Mouse (Mus musculus) adrenal gland, postnatal 36 days (tissue): ENCODE measurements around the gene Cnpy2. TPM values are rescaled to one million over a fixed set of nuclear protein-coding genes. Genes with fewer than 3 reads are reported as not detected.

Source experiments
- DNase-seq, 2 experiments: peaks; one replicate each; pipeline ENCODE4 v3.0.0; 2021; ENCODE audit warnings: mixed read lengths in 1 of 2
- total RNA-seq, 2 experiments: library from RNA; stranded (reverse); gene quantifications; 2 replicates each; pipeline ENCODE4 v1.2.3; 2021

Gene Cnpy2
- total RNA-seq, 2 experiments from 2014 or later = 170 to 204 TPM

DNA sequence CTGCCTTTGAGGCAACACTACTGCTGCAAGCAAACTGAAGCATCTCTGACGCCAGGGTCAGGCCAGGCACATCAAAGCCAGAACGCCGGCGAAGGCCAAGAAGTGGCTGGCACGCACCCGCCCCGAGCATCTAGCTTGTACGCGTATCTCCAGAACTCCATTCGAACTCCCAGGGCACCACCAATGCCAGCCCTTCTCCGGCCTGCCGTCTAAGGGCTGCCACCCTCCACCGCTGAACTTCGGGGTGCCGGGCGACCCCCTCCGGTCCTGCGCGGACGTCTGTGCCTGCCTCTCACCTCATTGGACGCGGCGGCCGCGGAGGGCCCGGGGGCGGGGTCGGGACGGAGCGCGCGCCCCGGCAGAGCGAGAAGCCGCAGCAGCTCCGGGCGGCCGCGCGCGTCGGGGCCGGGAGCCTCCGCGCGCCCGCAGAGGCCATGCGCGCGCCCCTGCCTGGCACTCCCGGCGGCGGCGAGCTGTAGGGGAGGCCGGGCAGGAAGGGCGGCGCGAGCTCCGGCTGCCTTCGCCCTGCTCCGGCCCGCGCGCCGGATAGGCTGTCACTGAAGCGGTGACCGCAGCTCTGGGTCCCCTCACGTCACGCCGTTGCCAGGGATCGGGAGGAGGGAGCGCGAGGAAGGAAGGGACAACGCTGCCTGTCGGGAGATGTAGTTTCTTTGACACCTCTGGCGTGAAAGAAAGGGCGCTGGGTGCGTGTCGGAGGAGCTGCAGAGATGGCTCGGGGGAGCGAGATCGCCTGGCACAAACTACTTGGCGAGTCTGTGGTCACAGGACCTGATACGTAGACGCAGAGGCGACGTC, 46.4 kb downstream of the Cnpy2 start, which contains the start of gene Coq10a:
Coq10a (minus strand) TSS at position 596 of the 816 bp plus-strand sequence.
- DNase-seq = peak; percentile 93 to 96

DNA sequence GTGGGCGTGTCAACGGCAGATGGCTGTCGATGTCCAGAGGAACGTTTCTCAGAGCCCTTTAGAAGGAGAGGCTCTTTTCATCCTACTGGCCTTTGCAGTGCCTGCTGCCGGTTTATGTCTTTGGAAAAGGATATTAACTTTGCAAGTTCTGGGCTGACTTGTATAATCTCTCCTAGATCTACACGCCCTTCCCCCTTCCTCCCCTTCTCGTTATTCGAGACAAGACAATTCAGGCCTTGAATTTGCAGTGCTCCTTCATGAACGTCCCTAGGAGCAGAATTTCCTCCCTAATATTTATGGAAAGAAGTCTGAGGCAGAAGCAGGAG, 46.9 kb downstream of the Cnpy2 start:
- DNase-seq = no peak

DNA sequence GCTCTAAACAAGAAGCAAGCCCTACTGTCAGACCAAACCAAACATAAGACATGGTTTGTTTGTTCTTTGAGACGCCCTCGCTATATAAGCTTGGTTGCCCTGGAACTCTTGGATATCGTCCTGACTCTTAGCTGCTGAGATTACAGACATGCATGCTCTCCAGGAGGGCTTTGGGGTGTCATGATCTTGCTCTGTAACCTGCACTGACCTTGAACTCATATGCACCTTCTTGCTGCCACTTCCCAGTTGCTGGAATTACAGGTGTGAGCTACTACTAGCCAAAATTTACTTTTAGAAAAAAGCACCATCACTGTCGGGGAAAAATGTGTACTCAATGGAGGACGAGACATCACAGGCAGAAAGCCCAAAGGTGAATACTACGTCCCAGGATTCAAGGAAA, 47.3 kb downstream of the Cnpy2 start:
- DNase-seq = no peak

DNA sequence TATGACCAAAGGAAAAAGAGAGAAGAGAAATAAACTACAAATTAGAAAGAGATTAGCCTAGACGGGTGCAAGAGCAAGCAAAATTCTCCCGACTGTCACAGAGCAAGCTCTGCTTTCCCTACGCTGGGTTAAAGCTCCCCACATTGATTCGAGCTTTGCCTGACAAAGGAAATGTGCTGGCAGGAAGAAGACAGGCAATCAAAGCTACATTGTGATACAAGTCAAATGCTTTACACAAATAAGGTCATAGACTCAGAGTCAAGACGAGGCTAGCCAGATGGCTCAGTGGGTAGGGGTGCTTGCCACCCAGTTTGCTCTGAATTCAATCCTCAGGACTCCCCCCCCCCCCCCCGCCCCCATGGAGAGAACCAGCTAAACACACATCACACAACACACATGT, 47.8 kb downstream of the Cnpy2 start:
- no peak for DNase-seq

DNA sequence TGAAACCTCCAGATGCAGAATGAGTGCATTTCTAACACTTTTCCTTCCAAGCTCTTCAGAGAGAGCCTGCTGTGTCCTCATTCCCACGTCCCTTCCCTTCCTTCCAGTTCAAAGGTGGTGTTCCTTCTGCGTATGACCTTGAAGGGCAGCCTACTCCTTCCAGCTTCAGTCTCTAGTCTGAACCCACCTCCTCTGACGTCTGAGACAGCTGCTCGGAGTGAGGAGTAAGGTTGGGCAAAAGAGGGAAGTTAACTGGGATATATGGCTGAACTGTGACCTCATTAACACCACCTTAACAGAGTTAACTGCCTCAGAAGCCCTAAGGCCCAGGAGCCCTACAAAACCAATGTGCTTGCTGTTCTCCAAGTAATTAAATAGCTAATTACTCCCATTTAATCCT, 48.3 kb downstream of the Cnpy2 start:
- DNase-seq = no peak

DNA sequence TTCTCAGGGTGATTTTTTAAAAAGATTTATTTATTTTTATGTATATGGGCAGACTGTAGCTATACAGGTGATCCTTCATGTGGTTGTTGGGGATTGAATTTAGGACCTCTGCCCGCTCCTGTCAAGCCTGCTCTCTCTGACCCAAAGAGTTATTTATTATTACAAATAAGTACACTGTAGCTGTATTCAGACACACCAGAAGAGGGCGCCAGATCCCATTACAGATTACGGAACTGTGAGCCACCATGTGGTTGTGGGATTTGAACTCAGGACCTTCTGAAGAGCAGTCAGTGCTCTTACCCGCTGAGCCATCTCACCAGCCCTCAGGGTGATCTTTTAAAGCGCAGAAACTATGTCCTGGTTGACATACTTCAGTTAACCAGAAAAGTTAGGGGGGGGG, 49.9 kb downstream of the Cnpy2 start:
- no peak for DNase-seq

DNA sequence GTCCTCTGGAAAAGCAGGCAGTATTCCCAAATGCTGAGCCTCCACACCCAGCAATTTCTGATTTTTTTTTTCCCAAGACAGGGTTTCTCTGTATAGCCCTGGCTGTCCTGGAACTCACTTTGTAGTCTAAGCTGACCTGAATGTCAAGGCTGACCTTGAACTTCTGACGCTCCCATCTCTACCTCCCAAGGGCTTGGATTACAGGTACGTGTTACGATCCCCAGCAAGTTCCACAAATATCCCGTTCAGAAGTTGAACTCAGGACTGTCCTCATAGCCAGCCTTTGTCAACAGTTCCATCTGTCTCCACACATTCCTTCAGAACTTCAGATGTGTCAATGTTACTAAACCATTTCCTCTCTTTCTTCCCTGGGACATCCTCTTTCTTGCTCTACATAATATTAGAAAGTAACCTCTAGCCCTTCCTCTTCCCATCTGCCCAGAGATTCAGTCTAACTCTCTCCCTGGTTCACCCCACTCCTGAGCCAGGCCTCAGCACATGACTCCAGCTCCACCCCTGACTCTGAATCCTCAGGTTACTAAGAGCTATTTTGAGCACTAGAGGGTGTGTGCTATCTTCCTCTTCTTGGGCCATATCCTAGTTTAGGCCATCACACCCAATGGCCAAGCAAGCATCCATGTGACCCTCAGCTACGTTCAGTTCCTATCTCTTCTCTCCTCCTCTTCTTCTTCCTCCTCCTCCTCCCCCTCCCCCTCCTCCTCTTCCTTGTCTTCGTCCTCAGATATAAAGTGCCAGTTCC, 50.9 kb downstream of the Cnpy2 start:
- DNase-seq = no peak

DNA sequence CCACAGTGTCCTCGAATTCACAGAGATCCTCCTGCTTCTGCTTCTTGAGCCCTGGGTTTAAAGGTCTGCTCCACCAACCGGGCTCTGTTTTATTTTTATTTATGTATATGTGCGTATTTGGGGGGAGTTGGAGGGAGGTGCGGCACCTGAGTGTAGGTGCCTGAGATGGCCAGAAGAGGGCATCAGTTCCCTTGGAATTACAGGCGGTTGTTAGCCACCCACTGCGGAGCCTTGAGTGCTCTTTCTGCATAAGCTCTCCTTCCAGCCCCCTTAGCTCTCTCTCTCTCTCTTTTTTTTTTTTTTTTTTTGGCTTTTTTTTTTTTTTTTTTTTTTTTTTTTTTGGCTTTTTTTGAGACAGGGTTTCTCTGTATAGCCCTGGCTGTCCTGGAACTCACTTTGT, 52.1 kb downstream of the Cnpy2 start:
- DNase-seq = peak in 1 of 2 experiments; percentile 19

DNA sequence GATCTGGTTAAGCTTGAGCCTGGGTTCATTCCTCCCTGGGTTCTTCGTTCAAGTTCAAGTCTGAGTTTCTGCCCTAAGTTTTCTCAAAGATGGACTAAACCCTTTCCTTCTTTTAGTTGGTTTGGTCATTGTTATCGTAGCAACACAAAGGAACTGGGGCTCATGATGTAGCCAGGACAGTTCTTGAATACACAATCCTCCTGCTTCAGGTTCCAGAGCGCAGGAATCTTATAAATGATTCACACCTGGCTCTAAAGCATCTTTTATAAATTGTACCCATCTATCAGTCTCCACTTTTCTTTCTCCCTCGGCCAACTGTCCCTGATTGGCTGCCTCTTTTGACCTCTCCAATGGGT, 53.8 kb downstream of the Cnpy2 start:
- no peak for DNase-seq

DNA sequence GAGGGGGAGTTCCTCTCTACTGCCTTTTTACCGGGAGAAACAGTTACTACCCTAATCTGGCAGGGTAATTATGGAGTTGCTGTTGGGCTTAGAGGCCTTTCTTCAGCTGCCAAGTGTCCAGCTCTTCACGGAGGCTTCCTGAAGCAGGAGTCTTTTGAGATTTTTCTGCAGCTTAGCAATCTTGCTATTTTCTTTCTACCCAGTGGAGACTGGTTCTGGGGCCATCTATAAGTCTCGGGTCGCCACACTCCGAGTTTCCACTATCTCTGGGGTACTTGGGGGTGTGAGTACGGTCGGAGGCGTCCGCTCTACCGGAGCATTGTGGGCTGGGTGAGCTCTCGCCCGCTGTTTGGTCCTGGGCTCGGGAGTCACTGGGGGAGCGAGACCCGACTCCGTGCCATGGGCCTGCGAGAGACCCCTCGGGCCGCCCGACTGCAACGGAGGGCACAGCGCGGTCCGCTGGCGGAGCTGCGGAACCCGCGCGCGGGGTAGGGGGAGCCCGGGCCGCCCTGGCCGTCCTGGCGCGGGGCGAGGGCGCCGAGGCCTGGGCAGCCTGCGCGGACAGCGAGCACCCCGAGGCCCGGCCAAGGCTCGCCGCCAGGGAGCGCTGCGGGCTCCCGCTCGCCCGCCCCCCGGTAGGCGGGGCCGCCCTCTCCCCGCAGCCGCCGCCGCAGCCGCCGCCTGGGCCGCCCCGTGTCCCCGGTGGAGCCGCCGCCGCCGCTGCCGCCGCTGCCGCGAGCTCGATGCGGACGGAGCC, 54.4 kb downstream of the Cnpy2 start, which contains the start of gene Ankrd52:
Ankrd52 (plus strand) TSS at position 661 of the 757 bp plus-strand sequence.
- peak; percentile 92 to 96 for DNase-seq

Other genes starting within 250 kb of the Cnpy2 start
- 1,000 to 10,000 TPM; 2,942 to 3,172 TPM for gene Atp5b, start 239.2 kb upstream of the Cnpy2 start, total RNA-seq
- 10 to 100 TPM; 43.6 to 50.3 TPM for gene Baz2a, start 230.9 kb upstream of the Cnpy2 start, total RNA-seq
- 100 to 1,000 TPM in 1 of 2 experiments, 10 to 100 TPM in 1; 79.9 to 101 TPM for gene Rbms2, start 142.2 kb upstream of the Cnpy2 start, total RNA-seq
- gene Gls2, start 128.0 kb upstream of the Cnpy2 start, total RNA-seq = 1 to 10 TPM; 1.2 to 2.4 TPM
- gene Spryd4, start 110.7 kb upstream of the Cnpy2 start, total RNA-seq = 10 to 100 TPM; 15.1 to 19.1 TPM
- not detected for gene Mip, start 96.6 kb upstream of the Cnpy2 start, total RNA-seq
- 1 to 10 TPM; 7.6 to 8.8 TPM for gene Timeless, start 90.4 kb upstream of the Cnpy2 start, total RNA-seq
- under 1 TPM in 1 of 2 experiments, not detected in 1; 0.23 TPM for gene Apon, start 68.4 kb upstream of the Cnpy2 start, total RNA-seq
- 10 to 100 TPM in 1 of 2 experiments, 1 to 10 TPM in 1; 1.5 to 11.9 TPM for gene Apof, start 53.8 kb upstream of the Cnpy2 start, total RNA-seq
- 10 to 100 TPM; 32.9 to 33.6 TPM for gene Stat2, start 51.9 kb upstream of the Cnpy2 start, total RNA-seq
- not detected for gene Il23a, start 23.7 kb upstream of the Cnpy2 start, total RNA-seq
- gene Pan2, start 19.1 kb upstream of the Cnpy2 start, total RNA-seq = 10 to 100 TPM; 17.7 to 19.6 TPM
- 100 to 1,000 TPM; 369 to 370 TPM for gene Cs, start 15.3 kb downstream of the Cnpy2 start, total RNA-seq
- 10 to 100 TPM; 70.3 to 83.5 TPM for gene Coq10a, start 46.5 kb downstream of the Cnpy2 start, total RNA-seq
- 10 to 100 TPM; 56.4 to 70.6 TPM for gene Ankrd52, start 54.7 kb downstream of the Cnpy2 start, total RNA-seq
- gene Slc39a5, start 78.8 kb downstream of the Cnpy2 start, total RNA-seq = not detected
- gene Nabp2, start 89.0 kb downstream of the Cnpy2 start, total RNA-seq = 10 to 100 TPM; 71.4 to 73.6 TPM
- gene Rnf41, start 89.2 kb downstream of the Cnpy2 start, total RNA-seq = 10 to 100 TPM; 44.4 to 45.9 TPM
- gene Smarcc2, start 136.8 kb downstream of the Cnpy2 start, total RNA-seq = 100 to 1,000 TPM in 1 of 2 experiments, 10 to 100 TPM in 1; 97.5 to 104 TPM
- 100 to 1,000 TPM; 812 to 946 TPM for gene Myl6, start 171.7 kb downstream of the Cnpy2 start, total RNA-seq
- gene Myl6b, start 176.2 kb downstream of the Cnpy2 start, total RNA-seq = 1 to 10 TPM; 5.6 to 6.1 TPM
- 10 to 100 TPM; 22.7 to 28.8 TPM for gene Esyt1, start 203.4 kb downstream of the Cnpy2 start, total RNA-seq
- 10 to 100 TPM; 11.9 to 15.2 TPM for gene Zc3h10, start 225.3 kb downstream of the Cnpy2 start, total RNA-seq
- 1,000 to 10,000 TPM; 2,845 to 2,862 TPM for gene Rpl41, start 226.8 kb downstream of the Cnpy2 start, total RNA-seq
- 10 to 100 TPM; 83.1 to 89.4 TPM for gene Pa2g4, start 243.5 kb downstream of the Cnpy2 start, total RNA-seq